Mouse (Mus musculus) B cell, adult 2 months (primary cell): ENCODE data around the gene Rnf146.
"Not testable (repeated sequence)": the region's sequence is repeated elsewhere in the genome, so short reads cannot be mapped to it uniquely, and the experiment has no call there.

Source experiments
- DNase-seq, 2 experiments: peaks; one replicate each; pipeline ENCODE4 v3.0.0; 2022

The Rnf146 gene

GRCm38 (mm10) chr10:29362197-29362900, at the start of gene Rnf146:
Gene Rnf146 (minus strand): TSS chr10:29362442.
- DNase-seq = no peak

GRCm38 (mm10) chr10:29402656-29403268, 40.5 kb upstream of the Rnf146 start:
- no peak for DNase-seq

GRCm38 (mm10) chr10:29394890-29395289, 32.6 kb upstream of the Rnf146 start:
- not testable (repeated sequence) for DNase-seq

- DNase-seq = no peak
Measured at GRCm38 (mm10) chr10:29381558-29381957, 19.3 kb upstream of the Rnf146 start.

- DNase-seq = no peak
Measured at GRCm38 (mm10) chr10:29374065-29374464, 11.8 kb upstream of the Rnf146 start.

GRCm38 (mm10) chr10:29361464-29362196, 612 bp downstream of the Rnf146 start:
- peak; percentile 91 to 95 for DNase-seq

GRCm38 (mm10) chr10:29361095-29361463, 1.2 kb downstream of the Rnf146 start:
- no peak for DNase-seq

- no peak for DNase-seq
Measured at GRCm38 (mm10) chr10:29354183-29354582, 8.1 kb downstream of the Rnf146 start.

- DNase-seq = no peak
Measured at GRCm38 (mm10) chr10:29352575-29352974, 9.7 kb downstream of the Rnf146 start.

GRCm38 (mm10) chr10:29351420-29351819, 10.8 kb downstream of the Rnf146 start:
- DNase-seq = no peak

GRCm38 (mm10) chr10:29346638-29347037, 15.6 kb downstream of the Rnf146 start:
- no peak for DNase-seq

GRCm38 (mm10) chr10:29344232-29344631, 18.0 kb downstream of the Rnf146 start:
- no peak for DNase-seq

- DNase-seq = peak; percentile 68 to 70
Measured at GRCm38 (mm10) chr10:29338355-29339056, 23.7 kb downstream of the Rnf146 start.

- DNase-seq = no peak
Measured at GRCm38 (mm10) chr10:29333836-29334235, 28.4 kb downstream of the Rnf146 start.

- DNase-seq = no peak
Measured at GRCm38 (mm10) chr10:29324817-29325216, 37.4 kb downstream of the Rnf146 start.

- DNase-seq = peak; percentile 4 to 5
Measured at GRCm38 (mm10) chr10:29313905-29314304, 48.3 kb downstream of the Rnf146 start.

- DNase-seq = peak; percentile 84 to 88
Measured at GRCm38 (mm10) chr10:29313064-29313638, 49.1 kb downstream of the Rnf146 start, which contains the start of gene Echdc1. Gene Echdc1 (plus strand): TSS chr10:29313166.

- no peak for DNase-seq
Measured at GRCm38 (mm10) chr10:29311480-29312219, 50.6 kb downstream of the Rnf146 start.

- no peak for DNase-seq
Measured at GRCm38 (mm10) chr10:29302230-29302629, 60.0 kb downstream of the Rnf146 start.
